Mouse (Mus musculus) adipocyte (in vitro differentiated cells): ENCODE data around the gene Cep63.

Experiments
- DNase-seq: peaks from one replicate; pipeline ENCODE4 v3.0.0-alpha.2; 2016; ENCODE audit warnings: low spot score

Gene Cep63

GRCm38 (mm10) chr9:102625983-102626838 is at the start of gene Cep63, which contains the start of gene Anapc13:
Gene Cep63 (minus strand): TSS chr9:102626534.
Gene Anapc13 (plus strand): TSS chr9:102626296.
- peak; percentile 97 for DNase-seq

GRCm38 (mm10) chr9:102675922-102676321 is 49.6 kb upstream of the Cep63 start:
- DNase-seq = no peak

GRCm38 (mm10) chr9:102673381-102673780 is 47.0 kb upstream of the Cep63 start:
- DNase-seq = no peak

GRCm38 (mm10) chr9:102668906-102669305 is 42.6 kb upstream of the Cep63 start:
- DNase-seq = no peak

- DNase-seq = no peak
These were observed 41.8 kb upstream of the Cep63 start for GRCm38 (mm10) chr9:102668115-102668514.

GRCm38 (mm10) chr9:102656355-102657095 is 30.2 kb upstream of the Cep63 start:
- no peak for DNase-seq

GRCm38 (mm10) chr9:102651199-102651720 is 24.9 kb upstream of the Cep63 start:
- DNase-seq = no peak

GRCm38 (mm10) chr9:102650637-102651036 is 24.3 kb upstream of the Cep63 start:
- DNase-seq = no peak

- peak; percentile 46 for DNase-seq
These were observed 23.7 kb upstream of the Cep63 start for GRCm38 (mm10) chr9:102649917-102650527.

- DNase-seq = no peak
These were observed 20.7 kb upstream of the Cep63 start for GRCm38 (mm10) chr9:102647010-102647409.

- no peak for DNase-seq
These were observed 18.9 kb upstream of the Cep63 start for GRCm38 (mm10) chr9:102645119-102645695.

GRCm38 (mm10) chr9:102643486-102644101 is 17.3 kb upstream of the Cep63 start:
- peak; percentile 58 for DNase-seq

GRCm38 (mm10) chr9:102643071-102643485 is 16.7 kb upstream of the Cep63 start:
- DNase-seq = no peak

GRCm38 (mm10) chr9:102641531-102641930 is 15.2 kb upstream of the Cep63 start:
- DNase-seq = no peak

- no peak for DNase-seq
These were observed 13.2 kb upstream of the Cep63 start for GRCm38 (mm10) chr9:102639510-102639909.

GRCm38 (mm10) chr9:102638963-102639362 is 12.6 kb upstream of the Cep63 start:
- no peak for DNase-seq

GRCm38 (mm10) chr9:102637115-102637514 is 10.8 kb upstream of the Cep63 start:
- no peak for DNase-seq

- DNase-seq = peak; percentile 80
These were observed 10.2 kb upstream of the Cep63 start for GRCm38 (mm10) chr9:102636553-102636952.

- DNase-seq = no peak
These were observed 8.1 kb upstream of the Cep63 start for GRCm38 (mm10) chr9:102634453-102634852.

- peak; percentile 85 for DNase-seq
These were observed 6.7 kb upstream of the Cep63 start for GRCm38 (mm10) chr9:102632923-102633537.

GRCm38 (mm10) chr9:102632173-102632572 is 5.8 kb upstream of the Cep63 start:
- no peak for DNase-seq
